Mouse (Mus musculus) lung, postnatal 0 days (tissue): Measurements from ENCODE around the gene Ywhah. TPM values are rescaled to one million over a fixed set of nuclear protein-coding genes. Genes with fewer than 3 reads are reported as not detected.

ENCODE experiments used
- ATAC-seq: fragments of 200-750 bp; cut with Nextera tagmentation; 2 replicates; pipeline ENCODE4 v1.8.0; 2017; ENCODE audit warnings: moderate library complexity
- DNase-seq: peaks from one replicate; pipeline ENCODE4 v3.0.0-alpha.2; 2016; ENCODE audit warnings: low spot score
- H3K27ac ChIP-seq: fragments of 300-500 bp; sonication (generic); 2 replicates; pipeline ENCODE4 v1.5.1; 2014; ENCODE audit warnings: antibody characterized with exemption, mild to moderate bottlenecking, low read length, mixed read lengths
- H3K27me3 ChIP-seq: fragments of 300-500 bp; sonication (generic); replicated peaks from 2 replicates; pipeline ENCODE4 v1.6.1; 2014; ENCODE audit warnings: low read length, mixed read lengths; ENCODE audit not compliant: insufficient read depth
- H3K36me3 ChIP-seq: fragments of 300-500 bp; sonication (generic); 2 replicates; pipeline ENCODE4 v1.6.1; 2014; ENCODE audit warnings: low read length, mixed read lengths; ENCODE audit not compliant: insufficient read depth
- H3K4me1 ChIP-seq: fragments of 300-500 bp; sonication (generic); 2 replicates; pipeline ENCODE4 v1.6.1; 2014; ENCODE audit warnings: antibody characterized with exemption, low read depth, low read length, mixed read lengths; ENCODE audit not compliant: insufficient read depth
- H3K4me2 ChIP-seq: fragments of 300-500 bp; sonication (generic); replicated peaks from 2 replicates; pipeline ENCODE4 v1.6.1; 2014; ENCODE audit warnings: low read depth, mild to moderate bottlenecking, low read length, moderate library complexity, mixed read lengths
- H3K4me3 ChIP-seq: fragments of 300-500 bp; sonication (generic); 2 replicates; pipeline ENCODE4 v1.5.1; 2014; ENCODE audit warnings: low read depth, low read length
- H3K9ac ChIP-seq: fragments of 300-500 bp; sonication (generic); replicated peaks from 2 replicates; pipeline ENCODE4 v1.6.1; 2014; ENCODE audit warnings: low read depth, mild to moderate bottlenecking
- H3K9me3 ChIP-seq: fragments of 300-500 bp; sonication (generic); 2 replicates; pipeline ENCODE4 v1.6.1; 2016; ENCODE audit warnings: low read length, mixed read lengths
- CTCF ChIP-seq: IDR thresholded peaks from 2 replicates; pipeline ENCODE4 v1.5.1; 2016; ENCODE audit warnings: antibody characterized with exemption, mild to moderate bottlenecking
- EP300 ChIP-seq: IDR thresholded peaks from 2 replicates; pipeline ENCODE4 v1.6.1; 2016; ENCODE audit warnings: antibody characterized with exemption, mild to moderate bottlenecking, control low read depth
- WGBS: fragments of 180-500 bp; shearing (Covaris S2); extraction: QIAGEN DNeasy Blood & Tissue Kit; methylation state at CpG from one replicate; pipeline ENCODE4 v1.1.7; 2014; 5-methylcytosine and 5-hydroxymethylcytosine counted together
- polyA plus RNA-seq: library from polyadenylated mRNA; unstranded; fragments of >200 nt; fragmentation: Nextera tagmentation; extraction: Ambion mirVana; gene quantifications from 2 replicates; pipeline ENCODE4 v1.2.1, GENCODE M21; 2015

Gene Ywhah
- polyA plus RNA-seq, 1 experiment from 2014 or later = 242 TPM

DNA sequence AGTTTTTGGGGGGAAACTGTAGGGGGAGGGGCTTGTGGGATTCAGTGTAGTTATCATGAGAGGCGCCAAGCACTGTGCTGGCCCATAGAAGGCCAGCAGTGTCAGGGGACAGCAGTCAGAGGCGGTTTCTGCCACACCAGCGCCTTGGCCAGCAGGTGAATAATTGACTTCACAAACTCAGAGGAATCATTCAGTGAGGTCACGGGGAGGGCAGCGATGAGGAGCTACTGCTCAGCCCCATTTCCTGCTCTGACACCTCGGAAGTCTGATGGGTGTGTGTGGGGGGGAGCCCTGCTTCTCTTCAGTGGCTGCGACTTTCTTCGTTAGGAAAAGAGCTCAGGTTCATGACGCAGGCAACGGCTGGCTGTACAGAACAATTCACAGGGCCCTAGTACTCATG lies 24.8 kb downstream of the Ywhah start:
- Histone ChIP-seq H3K4me2 (no peak overlapping the region), H3K9ac (no peak overlapping the region), H3K4me3 (no peak overlapping the region), H3K36me3 (no peaks in the 10 kb centered on the region), H3K9me3 (no peaks in the 10 kb centered on the region), H3K27ac (no peak overlapping the region), H3K27me3 (no peaks in the 10 kb centered on the region), H3K4me1 (no peaks in the 10 kb centered on the region)
- DNase-seq (no peak), ATAC-seq (no peak)
- WGBS = 29% methylated on average over 10 of the region's 10 CpGs
- no peak for TF ChIP-seq CTCF
- no peak for TF ChIP-seq EP300

DNA sequence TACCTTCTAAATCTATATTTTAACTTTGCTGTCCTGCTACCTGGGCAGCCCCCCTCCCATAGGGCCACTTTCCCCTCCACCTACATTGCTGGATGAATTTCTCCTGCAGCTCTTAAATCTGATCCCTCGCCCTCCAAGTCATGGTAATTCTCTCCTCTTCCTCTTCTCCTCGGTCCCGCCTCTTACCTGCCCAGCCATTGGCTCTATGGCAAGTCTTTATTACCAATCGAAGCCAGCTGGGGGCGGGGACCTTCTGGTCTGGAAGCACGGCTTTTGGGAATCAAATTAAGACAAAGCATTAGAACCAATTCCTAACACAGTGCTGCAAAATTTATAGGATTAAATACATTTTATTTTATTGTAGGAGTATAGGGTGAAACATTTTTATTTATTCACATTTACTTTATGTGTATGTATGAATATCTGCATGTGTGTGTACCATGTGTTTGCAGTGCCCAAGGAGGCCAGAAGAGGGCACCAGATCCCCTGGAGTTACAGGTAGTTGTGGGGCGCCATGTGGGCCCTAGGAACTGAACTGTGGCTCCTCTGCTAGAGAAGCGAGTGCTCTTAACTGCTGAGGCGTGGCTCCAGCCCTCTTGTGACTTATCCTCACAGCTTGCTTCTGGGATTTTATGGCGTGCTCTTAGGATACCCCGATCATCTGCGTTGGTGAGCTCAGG lies 26.2 kb downstream of the Ywhah start:
- Histone ChIP-seq H3K27me3 (no peaks in the 10 kb centered on the region), H3K4me3 (no peak overlapping the region), H3K4me1 (no peaks in the 10 kb centered on the region), H3K9ac (no peak overlapping the region), H3K27ac (no peak overlapping the region), H3K4me2 (no peak overlapping the region), H3K9me3 (no peaks in the 10 kb centered on the region), H3K36me3 (no peaks in the 10 kb centered on the region)
- 94% methylated on average over 12 of the region's 12 CpGs for WGBS
- ATAC-seq (no peak), DNase-seq (no peak)
- TF ChIP-seq EP300 = no peak
- TF ChIP-seq CTCF = no peak

DNA sequence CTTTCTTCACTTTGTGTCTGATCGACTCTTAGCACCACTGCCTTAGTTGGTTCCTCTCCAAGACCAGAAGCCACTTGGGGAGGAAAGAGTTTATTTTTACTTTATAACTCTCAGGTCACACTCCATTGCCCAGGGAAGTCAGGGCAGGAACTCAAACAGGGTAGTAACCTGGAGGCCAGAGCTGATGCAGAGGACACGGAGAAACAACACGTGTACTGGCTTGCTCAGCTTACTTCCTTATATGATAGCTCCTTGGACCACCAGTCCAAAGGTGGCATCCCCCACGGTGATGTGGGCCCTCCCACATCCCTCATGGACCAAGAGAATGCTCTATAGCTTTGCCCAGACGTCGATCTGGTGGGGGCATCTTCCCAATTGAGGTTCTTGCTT lies 26.7 kb downstream of the Ywhah start:
- Histone ChIP-seq H3K4me3 (no peak overlapping the region), H3K9ac (no peak overlapping the region), H3K4me1 (no peaks in the 10 kb centered on the region), H3K36me3 (no peaks in the 10 kb centered on the region), H3K4me2 (no peak overlapping the region), H3K9me3 (no peaks in the 10 kb centered on the region), H3K27me3 (no peaks in the 10 kb centered on the region), H3K27ac (no peak overlapping the region)
- no peak for TF ChIP-seq EP300
- no peak for TF ChIP-seq CTCF
- no peak for DNase-seq
- 87% methylated on average over 6 of the region's 6 CpGs for WGBS
- ATAC-seq = no peak

DNA sequence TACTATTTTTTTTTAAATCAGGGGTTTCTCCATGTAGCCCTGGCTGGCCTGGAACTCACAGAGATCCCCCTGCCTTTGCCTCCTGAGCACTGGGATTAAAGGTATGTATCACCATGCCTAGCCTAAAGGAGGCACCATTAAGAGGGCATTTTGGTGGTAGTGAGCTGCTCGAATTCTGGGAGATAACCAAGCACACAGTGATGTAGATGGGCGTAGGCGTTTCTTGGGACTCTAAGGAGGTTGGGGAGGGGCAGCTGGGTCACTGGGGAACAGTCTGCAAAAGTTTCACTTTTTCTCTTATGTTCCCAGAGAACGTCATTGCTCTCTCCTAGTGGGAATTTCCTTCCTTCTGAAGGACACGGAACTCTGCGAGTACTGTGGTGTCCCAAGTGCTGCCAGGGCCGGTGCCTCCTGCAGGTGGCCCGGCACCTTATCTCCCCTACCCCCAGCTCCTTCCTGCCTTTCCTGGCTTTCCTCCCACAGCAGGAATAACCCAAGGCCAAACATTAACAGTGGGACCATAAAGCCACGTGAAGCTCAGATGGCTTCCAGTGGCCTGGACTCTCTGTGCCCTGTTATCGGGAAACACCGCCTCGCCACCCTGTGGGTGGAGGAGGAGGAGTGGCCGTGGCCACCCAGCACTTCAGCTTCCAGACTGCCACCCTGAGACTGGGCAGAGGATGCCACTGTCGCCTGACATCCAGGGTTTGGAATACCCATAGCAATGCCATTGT lies 34.4 kb downstream of the Ywhah start:
- Histone ChIP-seq H3K4me1 (no peaks in the 10 kb centered on the region), H3K27me3 (no peaks in the 10 kb centered on the region), H3K36me3 (no peaks in the 10 kb centered on the region), H3K9ac (no peak overlapping the region), H3K4me3 (no peak overlapping the region), H3K9me3 (no peaks in the 10 kb centered on the region), H3K27ac (no peak overlapping the region), H3K4me2 (no peak overlapping the region)
- DNase-seq = no peak
- no peak for ATAC-seq
- no peak for TF ChIP-seq EP300
- TF ChIP-seq CTCF = no peak
- WGBS = 45% methylated on average over 14 of the region's 14 CpGs

DNA sequence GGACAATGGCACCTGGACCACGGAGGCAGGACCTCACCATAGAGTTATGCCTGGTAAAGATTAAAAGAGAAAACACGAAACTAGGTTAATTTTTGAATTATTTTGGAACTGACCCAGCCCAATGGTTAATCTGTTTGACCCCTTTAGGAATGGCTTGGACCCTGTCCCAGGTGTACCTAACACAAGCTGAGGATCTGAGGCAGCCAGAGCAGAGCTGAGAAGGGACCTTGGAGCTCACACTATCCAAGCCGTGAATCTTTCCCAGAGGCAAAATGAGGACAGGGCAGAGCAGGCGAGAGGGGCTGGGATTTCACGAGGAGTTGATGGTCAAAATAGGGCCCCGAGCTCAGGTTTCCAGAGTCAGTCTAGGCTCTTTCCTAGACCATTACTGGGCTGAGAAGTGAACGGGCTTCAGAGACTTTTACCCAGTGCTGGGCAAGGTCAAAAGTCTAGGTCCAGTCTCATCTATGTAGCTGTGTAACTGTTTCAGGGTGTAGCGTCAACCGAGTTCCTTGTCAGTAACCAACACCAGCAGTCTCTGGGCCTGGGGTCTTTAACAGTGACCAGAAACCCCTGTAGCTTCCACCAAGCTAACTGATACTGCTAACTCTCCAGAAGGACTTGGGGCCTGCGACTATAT lies 37.6 kb downstream of the Ywhah start:
- DNase-seq (no peak), ATAC-seq (no peak)
- Histone ChIP-seq H3K9ac (no peak overlapping the region), H3K9me3 (no peaks in the 10 kb centered on the region), H3K4me1 (no peaks in the 10 kb centered on the region), H3K4me3 (no peak overlapping the region), H3K36me3 (no peaks in the 10 kb centered on the region), H3K27me3 (no peaks in the 10 kb centered on the region), H3K4me2 (no peak overlapping the region), H3K27ac (no peak overlapping the region)
- TF ChIP-seq EP300 (no peak), CTCF (no peak)
- 71% methylated on average over 10 of the region's 10 CpGs for WGBS

DNA sequence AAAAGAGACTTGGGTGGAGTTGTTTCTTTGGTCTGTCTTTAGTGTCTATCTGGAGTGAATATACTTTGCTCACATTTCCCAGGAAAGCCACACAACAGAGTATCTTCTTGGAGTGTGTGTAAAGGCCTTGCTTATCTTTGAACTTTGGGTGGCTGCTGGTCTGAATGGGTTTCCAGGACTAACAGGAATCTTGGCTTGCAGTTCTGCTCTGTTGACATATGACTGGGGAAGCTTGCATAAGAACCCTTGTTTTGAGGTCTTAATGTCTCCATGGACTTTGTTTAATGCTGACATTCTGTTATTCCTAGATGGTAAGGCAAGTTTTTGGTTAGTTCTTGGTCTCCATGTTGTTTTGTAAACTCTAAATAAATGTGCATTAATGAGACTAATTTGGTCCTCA lies 51.5 kb downstream of the Ywhah start:
- Histone ChIP-seq H3K27me3 (no peaks in the 10 kb centered on the region), H3K4me3 (no peak overlapping the region), H3K4me2 (no peak overlapping the region), H3K9me3 (no peaks in the 10 kb centered on the region), H3K36me3 (no peaks in the 10 kb centered on the region), H3K9ac (no peak overlapping the region), H3K4me1 (no peaks in the 10 kb centered on the region), H3K27ac (no peak overlapping the region)
- DNase-seq = no peak
- ATAC-seq = no peak
- TF ChIP-seq EP300 (no peak), CTCF (no peak)
